Mouse (Mus musculus) liver, adult 2 months (tissue): ENCODE data around the gene Ankrd11.

Source experiments
- CTCF ChIP-seq: fragments of 200-500 bp; IDR thresholded peaks from 2 replicates; pipeline ENCODE4 v1.5.1; 2011; ENCODE audit warnings: low read depth, low read length, control low read depth
- POLR2A ChIP-seq: fragments of 200-500 bp; IDR thresholded peaks from 2 replicates; pipeline ENCODE4 v1.6.1; 2011; ENCODE audit warnings: low read length, control low read depth; ENCODE audit not compliant: insufficient read depth; ENCODE audit errors: extremely low read depth

DNA sequence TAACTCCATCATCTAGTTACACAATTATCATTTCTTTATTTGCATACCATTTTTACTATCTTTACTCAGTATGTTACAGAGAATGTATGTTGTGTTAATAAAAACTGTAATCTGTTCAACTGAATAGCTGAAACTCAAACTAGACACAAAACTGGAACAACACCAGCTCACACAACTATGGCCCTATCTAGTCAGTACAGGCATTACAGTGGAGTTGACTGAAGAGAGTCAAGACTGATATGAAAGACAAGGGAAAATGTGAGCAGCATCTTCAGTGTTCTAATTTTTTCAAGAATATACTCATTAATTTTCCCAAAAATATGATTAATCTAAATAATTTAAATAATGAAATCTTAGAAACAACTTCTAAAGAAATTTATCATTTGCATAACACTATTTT is 86.9 kb downstream of the Ankrd11 start:
- TF ChIP-seq POLR2A (no peak), CTCF (no peak)
